Mouse (Mus musculus) liver, embryonic 14.5 days (tissue): ENCODE results near the gene Dock6.

Source experiments
- CTCF ChIP-seq: IDR thresholded peaks from 2 replicates; pipeline ENCODE4 v1.5.1; 2016; ENCODE audit warnings: antibody characterized with exemption, low read depth, control low read depth
- EP300 ChIP-seq: IDR thresholded peaks from 2 replicates; pipeline ENCODE4 v1.6.1; 2016; ENCODE audit warnings: antibody characterized with exemption, low read depth

- TF ChIP-seq CTCF (no peak), EP300 (no peak)
These were observed 60.6 kb downstream of the Dock6 start for GRCm38 (mm10) chr9:21791861-21792260.
